20 mouse cellular contexts compared by ENCODE assay signal in the genomic region with DNA sequence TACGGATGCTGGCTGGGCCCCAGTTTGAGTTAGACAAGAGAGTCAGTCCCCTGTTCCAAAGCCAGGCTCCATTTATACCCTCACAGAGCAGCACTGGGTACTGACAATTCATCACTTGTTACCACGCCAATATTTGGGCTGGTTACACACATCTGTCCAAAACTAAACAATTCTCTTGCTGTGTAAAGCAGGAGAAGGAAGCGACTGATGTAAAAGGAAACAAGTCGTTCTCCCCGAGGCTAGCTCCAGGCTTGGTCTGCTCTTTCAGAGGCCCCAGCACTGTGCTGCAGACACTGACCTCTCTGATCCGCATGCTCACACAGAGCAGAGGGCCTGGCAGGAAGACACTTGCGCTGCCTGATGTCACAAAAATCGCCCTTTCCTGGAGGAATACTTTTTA. TPM values are rescaled to one million over a fixed set of nuclear protein-coding genes. Genes with fewer than 3 reads are reported as not detected.
DNase-seq lines count a peak whose midpoint lies in the region; ATAC-seq and TF ChIP-seq lines count a peak whose summit lies in the region.
"Had no signal": no experiment of that assay in that cellular context is flagged by ENCODE, and none has a peak within 500 bp of the region (broad histone marks: within the 10 kb centered on the region; RNA-seq: fewer than 3 reads in every experiment).

No protein-coding gene starts in this region.

- H3K9me3 ChIP-seq in hindbrain, embryonic 12.5 days (replicated peaks) = no peaks in the 10 kb centered on the region
- no peaks in the 10 kb centered on the region for H3K9me3 ChIP-seq in hindbrain, embryonic 14.5 days (ENCODE audit: control insufficient read depth, low read length)
- H3K9me3 ChIP-seq in embryonic facial prominence, embryonic 14.5 days (ENCODE audit: control insufficient read depth, low read length) = no peaks in the 10 kb centered on the region
- H3K9me3 ChIP-seq: embryonic facial prominence, embryonic 12.5 days; heart, embryonic 12.5 days; midbrain, embryonic 15.5 days had no signal

- 0 out of 2 replicates have a peak overlapping the region, but pooled peaks have one; percentile 12 for H3K27ac ChIP-seq in hindbrain, embryonic 12.5 days
- no peak overlapping the region for H3K27ac ChIP-seq in hindbrain, embryonic 14.5 days
- H3K27ac ChIP-seq in left cerebral cortex, adult 2 months = peak overlapping the region; percentile 82; the same call in 1 of the 2 replicates
- H3K27ac ChIP-seq in embryonic facial prominence, embryonic 14.5 days (replicated peaks; ENCODE audit: low read depth, low read length) = no peak overlapping the region
- H3K27ac ChIP-seq: embryonic facial prominence, embryonic 12.5 days; gastrocnemius, adult 2 months; kidney, postnatal 0 days; midbrain, embryonic 15.5 days had no signal

- H3K4me2 ChIP-seq in hindbrain, embryonic 12.5 days (replicated peaks) = no peak overlapping the region
- H3K4me2 ChIP-seq in hindbrain, embryonic 14.5 days (replicated peaks) = no peak overlapping the region
- no peak overlapping the region for H3K4me2 ChIP-seq in embryonic facial prominence, embryonic 14.5 days (ENCODE audit: low read depth, low read length)
- H3K4me2 ChIP-seq: embryonic facial prominence, embryonic 12.5 days; heart, embryonic 12.5 days; liver, embryonic 11.5 days; midbrain, embryonic 15.5 days had no signal

- 75% methylated on average over 8 of the region's 8 CpGs for WGBS in hindbrain, embryonic 12.5 days
- 85% methylated on average over 8 of the region's 8 CpGs for WGBS in hindbrain, embryonic 14.5 days
- WGBS in embryonic facial prominence, embryonic 14.5 days = 47% methylated on average over 8 of the region's 8 CpGs

- no peak for TF ChIP-seq CTCF in left cerebral cortex, adult 2 months (IDR thresholded peaks at IDR 0.05)

- no peaks in the 10 kb centered on the region for H3K27me3 ChIP-seq in hindbrain, embryonic 12.5 days
- H3K27me3 ChIP-seq in hindbrain, embryonic 14.5 days (ENCODE audit: control insufficient read depth, insufficient read depth, low read length) = no peaks in the 10 kb centered on the region
- no peaks in the 10 kb centered on the region for H3K27me3 ChIP-seq in embryonic facial prominence, embryonic 14.5 days (replicated peaks; ENCODE audit: control insufficient read depth, insufficient read depth, low read length)
- H3K27me3 ChIP-seq: embryonic facial prominence, embryonic 12.5 days; heart, embryonic 12.5 days; midbrain, embryonic 15.5 days had no signal

- peaks cover 87% of the 10 kb centered on the region for H3K36me3 ChIP-seq in hindbrain, embryonic 12.5 days
- peaks cover 95% of the 10 kb centered on the region for H3K36me3 ChIP-seq in hindbrain, embryonic 14.5 days (replicated peaks; ENCODE audit: control insufficient read depth, insufficient read depth)
- peaks cover 83% of the 10 kb centered on the region for H3K36me3 ChIP-seq in embryonic facial prominence, embryonic 14.5 days (ENCODE audit: control insufficient read depth, insufficient read depth, low read length)

- no peak for ATAC-seq in hindbrain, embryonic 12.5 days (ENCODE audit: low FRiP score)
- no peak for ATAC-seq in hindbrain, embryonic 14.5 days (ENCODE audit: low FRiP score)
- peak; percentile 63; the same call in 1 of the 2 replicates for ATAC-seq in embryonic facial prominence, embryonic 14.5 days (ENCODE audit: low read depth)
- ATAC-seq: forebrain, embryonic 16.5 days; midbrain, embryonic 15.5 days had no signal

- intact Hi-C loops in left cerebral cortex, adult 2 months (cut with DNase I) = no loop called here

- H3K4me1 ChIP-seq in hindbrain, embryonic 12.5 days = no peaks in the 10 kb centered on the region
- no peaks in the 10 kb centered on the region for H3K4me1 ChIP-seq in hindbrain, embryonic 14.5 days (replicated peaks; ENCODE audit: control insufficient read depth, insufficient read depth, low read length)
- H3K4me1 ChIP-seq in embryonic facial prominence, embryonic 14.5 days (ENCODE audit: control insufficient read depth, insufficient read depth, low read length) = no peaks in the 10 kb centered on the region
- H3K4me1 ChIP-seq: embryonic facial prominence, embryonic 12.5 days; heart, embryonic 12.5 days; midbrain, embryonic 15.5 days had no signal

- no peak for DNase-seq in hindbrain, embryonic 14.5 days (ENCODE audit: low spot score)
- no peak for DNase-seq in left cerebral cortex, adult 2 months (ENCODE audit: extremely low spot score in 1 of 2, low spot score in 2 of 2)
- no peak for DNase-seq in left cerebral cortex, adult 18-20 months (ENCODE audit: low spot score in 2 of 2)
- peak; percentile 93 for DNase-seq in brain, adult 2 months (ENCODE audit: low read depth, low spot score)
- DNase-seq in embryonic facial prominence, embryonic 14.5 days (ENCODE audit: low spot score) = peak; percentile 35
- DNase-seq in spleen, postnatal 10 days (ENCODE audit: low spot score in 2 of 2) = no peak
- DNase-seq: gastrocnemius, adult 2 months; heart, postnatal 14 days; kidney, adult 18-20 months; lung, adult 18-20 months; lung, postnatal 14 days; thymus, adult 18-20 months had no signal

- H3K4me3 ChIP-seq in hindbrain, embryonic 12.5 days = no peak overlapping the region
- no peak overlapping the region for H3K4me3 ChIP-seq in hindbrain, embryonic 14.5 days (replicated peaks; ENCODE audit: low read length)
- H3K4me3 ChIP-seq in left cerebral cortex, adult 2 months = no peak overlapping the region
- no peak overlapping the region for H3K4me3 ChIP-seq in embryonic facial prominence, embryonic 14.5 days (ENCODE audit: low read depth, low read length)
- H3K4me3 ChIP-seq: embryonic facial prominence, embryonic 12.5 days; gastrocnemius, adult 2 months; heart, embryonic 12.5 days; midbrain, embryonic 15.5 days; myocyte had no signal

- no peak overlapping the region for H3K9ac ChIP-seq in hindbrain, embryonic 12.5 days
- no peak overlapping the region for H3K9ac ChIP-seq in hindbrain, embryonic 14.5 days
- H3K9ac ChIP-seq in embryonic facial prominence, embryonic 14.5 days (ENCODE audit: low read depth, low read length) = no peak overlapping the region
- H3K9ac ChIP-seq: embryonic facial prominence, embryonic 12.5 days; heart, embryonic 12.5 days; midbrain, embryonic 15.5 days had no signal

RNA-seq across cellular contexts. Expression of a gene that starts 24.8 kb away (rescaled TPM):
- 130 and 139 TPM in 2 replicates for polyA plus RNA-seq in hindbrain, embryonic 12.5 days (2016; fragmentation: Nextera tagmentation; extraction: Ambion mirVana)
- polyA plus RNA-seq in hindbrain, embryonic 14.5 days (2014; fragmentation: Nextera tagmentation; extraction: Ambion mirVana) = 75.9 and 77.0 TPM in 2 replicates
- 10 to 100 TPM; 71.8 to 74.8 TPM for total RNA-seq in left cerebral cortex, adult 2 months (2021)
- 10 to 100 TPM; 69.6 to 74.9 TPM for total RNA-seq in left cerebral cortex, adult 18-20 months (2021)
- 139 and 143 TPM in 2 replicates for polyA plus RNA-seq in embryonic facial prominence, embryonic 14.5 days (2014; fragmentation: Nextera tagmentation; extraction: Ambion mirVana)

RNA-seq across cellular contexts. Expression of a gene that starts 24.8 kb away (rescaled TPM):
- 123 and 126 TPM in 2 replicates for polyA plus RNA-seq in hindbrain, embryonic 12.5 days (2016; fragmentation: Nextera tagmentation; extraction: Ambion mirVana)
- 65.8 and 72.2 TPM in 2 replicates for polyA plus RNA-seq in hindbrain, embryonic 14.5 days (2014; fragmentation: Nextera tagmentation; extraction: Ambion mirVana)
- total RNA-seq in left cerebral cortex, adult 2 months (2021) = 10 to 100 TPM; 27.6 to 28.7 TPM
- 10 to 100 TPM; 28.7 to 33.7 TPM for total RNA-seq in left cerebral cortex, adult 18-20 months (2021)
- 112 and 119 TPM in 2 replicates for polyA plus RNA-seq in embryonic facial prominence, embryonic 14.5 days (2014; fragmentation: Nextera tagmentation; extraction: Ambion mirVana)

RNA-seq across cellular contexts. Expression of a gene that starts 32.1 kb away (rescaled TPM):
- 6.6 and 8.7 TPM in 2 replicates for polyA plus RNA-seq in hindbrain, embryonic 12.5 days (2016; fragmentation: Nextera tagmentation; extraction: Ambion mirVana)
- polyA plus RNA-seq in hindbrain, embryonic 14.5 days (2014; fragmentation: Nextera tagmentation; extraction: Ambion mirVana) = 9.0 TPM in 2 replicates
- total RNA-seq in left cerebral cortex, adult 2 months (2021) = 1 to 10 TPM; 3.5 to 3.9 TPM
- 1 to 10 TPM; 3.7 to 4.4 TPM for total RNA-seq in left cerebral cortex, adult 18-20 months (2021)
- polyA plus RNA-seq in embryonic facial prominence, embryonic 14.5 days (2014; fragmentation: Nextera tagmentation; extraction: Ambion mirVana) = 3.4 and 4.1 TPM in 2 replicates

RNA-seq across cellular contexts. Expression of a gene that starts 41.6 kb away (rescaled TPM):
- polyA plus RNA-seq in hindbrain, embryonic 12.5 days (2016; fragmentation: Nextera tagmentation; extraction: Ambion mirVana) = 456 and 477 TPM in 2 replicates
- polyA plus RNA-seq in hindbrain, embryonic 14.5 days (2014; fragmentation: Nextera tagmentation; extraction: Ambion mirVana) = 364 and 387 TPM in 2 replicates
- 100 to 1,000 TPM; 161 to 170 TPM for total RNA-seq in left cerebral cortex, adult 2 months (2021)
- total RNA-seq in left cerebral cortex, adult 18-20 months (2021) = 100 to 1,000 TPM; 158 to 163 TPM
- 801 and 834 TPM in 2 replicates for polyA plus RNA-seq in embryonic facial prominence, embryonic 14.5 days (2014; fragmentation: Nextera tagmentation; extraction: Ambion mirVana)

RNA-seq across cellular contexts. Expression of a gene that starts 56.4 kb away (rescaled TPM):
- 3.7 and 3.8 TPM in 2 replicates for polyA plus RNA-seq in hindbrain, embryonic 12.5 days (2016; fragmentation: Nextera tagmentation; extraction: Ambion mirVana)
- 0.59 and 0.80 TPM in 2 replicates for polyA plus RNA-seq in hindbrain, embryonic 14.5 days (2014; fragmentation: Nextera tagmentation; extraction: Ambion mirVana)
- 1 to 10 TPM; 2.6 to 2.8 TPM for total RNA-seq in left cerebral cortex, adult 2 months (2021)
- total RNA-seq in left cerebral cortex, adult 18-20 months (2021) = 1 to 10 TPM; 2.5 to 2.7 TPM
- 10.6 and 14.3 TPM in 2 replicates for polyA plus RNA-seq in embryonic facial prominence, embryonic 14.5 days (2014; fragmentation: Nextera tagmentation; extraction: Ambion mirVana)

Comparison
In these comparisons a context has a peak if more than half of its experiments do, and no peak if none do; other contexts are left out.
1. H3K27ac ChIP-seq: peak in hindbrain, embryonic 12.5 days (single experiment) and left cerebral cortex, adult 2 months (single experiment); none in hindbrain, embryonic 14.5 days (single experiment) and embryonic facial prominence, embryonic 14.5 days (single experiment).
2. DNase-seq: peak in brain, adult 2 months (single experiment) and embryonic facial prominence, embryonic 14.5 days (single experiment); none in hindbrain, embryonic 14.5 days (single experiment), left cerebral cortex, adult 2 months (0 of 2), left cerebral cortex, adult 18-20 months (0 of 2) and spleen, postnatal 10 days (0 of 2).